Mouse (Mus musculus): Measurements from ENCODE around the gene Mymk. TPM values are rescaled to one million over a fixed set of nuclear protein-coding genes. Genes with fewer than 3 reads are reported as not detected.

Gene Mymk
- 0.11 and 0.29 TPM in 2 replicates for polyA plus RNA-seq (2016; fragmentation: Nextera tagmentation; extraction: Ambion mirVana)

DNA sequence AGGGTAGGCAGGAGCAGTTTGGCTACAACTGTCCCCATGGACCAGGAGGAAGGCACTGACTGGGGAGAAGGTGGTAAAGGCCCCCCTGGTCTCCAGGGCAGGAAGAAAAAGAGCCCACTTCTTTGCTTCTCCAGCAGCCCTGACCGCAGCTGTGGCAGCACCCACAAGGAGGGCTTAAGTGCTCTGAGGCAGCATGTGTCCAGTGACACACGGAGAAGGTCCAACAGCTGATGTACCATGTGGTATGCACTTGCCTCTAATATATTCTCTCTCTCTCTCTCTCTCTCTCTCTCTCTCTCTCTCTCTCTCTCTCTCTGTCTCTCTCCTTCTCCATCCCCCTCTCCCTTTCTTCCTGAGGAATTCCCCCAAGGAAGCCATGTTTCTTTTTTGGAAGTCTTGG lies at the start of gene Mymk:
Mymk (minus strand) TSS at position 202 of the 400 bp plus-strand sequence.
- Histone ChIP-seq H3K27ac (peak within 1 kb of the TSS; percentile 53; the same call in 1 of the 2 replicates), H3K4me3 (no peak within 1 kb of the TSS), H3K36me3 (no peaks in the 10 kb centered on the region), H3K9me3 (no peaks in the 10 kb centered on the region), H3K4me1 (replicated peaks) (peaks cover 40% of the 10 kb centered on the region), H3K27me3 (ENCODE audit: insufficient read depth, poor library complexity, severe bottlenecking) (peaks cover 33% of the 10 kb centered on the region; the same call in 1 of the 2 replicates)
- 75% methylated on average over 2 of the region's 2 CpGs for WGBS
- no peak for DNase-seq (ENCODE audit: low spot score)

DNA sequence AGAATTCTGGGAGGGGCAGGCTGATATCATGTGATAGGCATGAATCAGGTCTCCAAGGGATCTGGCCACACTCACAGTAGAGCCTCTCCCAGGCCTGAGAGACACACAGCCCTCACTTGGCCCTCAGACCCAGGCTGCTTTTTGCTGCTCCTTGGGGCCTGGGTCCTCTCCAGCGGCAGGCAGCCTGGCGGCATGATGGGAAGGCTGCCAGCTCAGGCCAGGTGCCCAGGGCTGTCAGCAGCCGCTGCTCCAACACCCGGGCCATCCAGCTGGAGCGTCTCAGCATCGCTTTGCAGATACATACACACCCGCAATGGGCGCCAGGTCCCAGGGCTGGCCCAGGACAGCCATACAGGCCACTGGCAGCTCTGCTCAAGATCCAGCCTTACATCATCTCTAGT lies 48.3 kb upstream of the Mymk start:
- Histone ChIP-seq H3K27me3 (ENCODE audit: insufficient read depth, poor library complexity, severe bottlenecking) (peaks cover 19% of the 10 kb centered on the region), H3K9me3 (peaks cover 3% of the 10 kb centered on the region; the same call in 1 of the 2 replicates), H3K36me3 (no peaks in the 10 kb centered on the region), H3K4me1 (replicated peaks) (peaks cover 33% of the 10 kb centered on the region), H3K27ac (no peak overlapping the region; the same call in 1 of the 2 replicates), H3K4me3 (no peak overlapping the region)
- 91% methylated on average over 8 of the region's 8 CpGs for WGBS
- DNase-seq (ENCODE audit: low spot score): no peak

- Histone ChIP-seq H3K9me3 (peaks cover under 1% of the 10 kb centered on the region; the same call in 1 of the 2 replicates), H3K4me3 (no peak overlapping the region), H3K36me3 (no peaks in the 10 kb centered on the region), H3K27me3 (ENCODE audit: insufficient read depth, poor library complexity, severe bottlenecking) (peaks cover 19% of the 10 kb centered on the region), H3K4me1 (replicated peaks) (peaks cover 33% of the 10 kb centered on the region), H3K27ac (no peak overlapping the region; the same call in 1 of the 2 replicates)
- 80% methylated on average over 2 of the region's 2 CpGs for WGBS
- no peak for DNase-seq (ENCODE audit: low spot score)
Observed at GRCm38 (mm10) chr2:27119766-27120165, 47.8 kb upstream of the Mymk start.

- Histone ChIP-seq H3K27me3 (ENCODE audit: insufficient read depth, poor library complexity, severe bottlenecking) (peaks cover 13% of the 10 kb centered on the region), H3K36me3 (no peaks in the 10 kb centered on the region), H3K4me3 (no peak overlapping the region), H3K9me3 (no peaks in the 10 kb centered on the region), H3K4me1 (replicated peaks) (peaks cover 31% of the 10 kb centered on the region), H3K27ac (no peak overlapping the region)
- WGBS: 65% methylated on average over 4 of the region's 4 CpGs
- DNase-seq (ENCODE audit: low spot score): no peak
Observed at GRCm38 (mm10) chr2:27118452-27118851, 46.5 kb upstream of the Mymk start.

- no peak overlapping the region for H3K4me3 ChIP-seq
- H3K27ac ChIP-seq: no peak overlapping the region
- H3K9me3 ChIP-seq: no peaks in the 10 kb centered on the region
- H3K27me3 ChIP-seq (ENCODE audit: insufficient read depth, poor library complexity, severe bottlenecking): peaks cover 23% of the 10 kb centered on the region; the same call in 1 of the 2 replicates
- no peak for DNase-seq (ENCODE audit: low spot score)
- peaks cover 22% of the 10 kb centered on the region for H3K4me1 ChIP-seq (replicated peaks)
- H3K36me3 ChIP-seq: no peaks in the 10 kb centered on the region
- WGBS: 88% methylated on average over 10 of the region's 10 CpGs
Observed at GRCm38 (mm10) chr2:27114169-27114568, 42.2 kb upstream of the Mymk start.

- 73% methylated on average over 20 of the region's 20 CpGs for WGBS
- Histone ChIP-seq H3K4me3 (no peak overlapping the region), H3K27me3 (ENCODE audit: insufficient read depth, poor library complexity, severe bottlenecking) (peaks cover 25% of the 10 kb centered on the region; the same call in 1 of the 2 replicates), H3K27ac (no peak overlapping the region; the same call in 1 of the 2 replicates), H3K9me3 (no peaks in the 10 kb centered on the region), H3K36me3 (no peaks in the 10 kb centered on the region), H3K4me1 (replicated peaks) (peaks cover 28% of the 10 kb centered on the region)
- no peak for DNase-seq (ENCODE audit: low spot score)
Observed at GRCm38 (mm10) chr2:27112585-27112984, 40.6 kb upstream of the Mymk start.

GRCm38 (mm10) chr2:27109052-27109451 lies 37.1 kb upstream of the Mymk start:
- Histone ChIP-seq H3K9me3 (no peaks in the 10 kb centered on the region), H3K4me1 (replicated peaks) (peaks cover 53% of the 10 kb centered on the region), H3K4me3 (no peak overlapping the region), H3K27ac (no peak overlapping the region), H3K36me3 (no peaks in the 10 kb centered on the region), H3K27me3 (ENCODE audit: insufficient read depth, poor library complexity, severe bottlenecking) (peaks cover 37% of the 10 kb centered on the region; the same call in 1 of the 2 replicates)
- no peak for DNase-seq (ENCODE audit: low spot score)
- 87% methylated on average over 5 of the region's 5 CpGs for WGBS

- Histone ChIP-seq H3K36me3 (no peaks in the 10 kb centered on the region), H3K4me1 (replicated peaks) (peaks cover 61% of the 10 kb centered on the region), H3K4me3 (no peak overlapping the region), H3K27me3 (ENCODE audit: insufficient read depth, poor library complexity, severe bottlenecking) (peaks cover 37% of the 10 kb centered on the region; the same call in 1 of the 2 replicates), H3K9me3 (no peaks in the 10 kb centered on the region), H3K27ac (peak overlapping the region; percentile 12; the same call in 1 of the 2 replicates)
- DNase-seq (ENCODE audit: low spot score): no peak
- 69% methylated on average over 2 of the region's 2 CpGs for WGBS
Observed at GRCm38 (mm10) chr2:27108144-27108543, 36.2 kb upstream of the Mymk start.

DNA sequence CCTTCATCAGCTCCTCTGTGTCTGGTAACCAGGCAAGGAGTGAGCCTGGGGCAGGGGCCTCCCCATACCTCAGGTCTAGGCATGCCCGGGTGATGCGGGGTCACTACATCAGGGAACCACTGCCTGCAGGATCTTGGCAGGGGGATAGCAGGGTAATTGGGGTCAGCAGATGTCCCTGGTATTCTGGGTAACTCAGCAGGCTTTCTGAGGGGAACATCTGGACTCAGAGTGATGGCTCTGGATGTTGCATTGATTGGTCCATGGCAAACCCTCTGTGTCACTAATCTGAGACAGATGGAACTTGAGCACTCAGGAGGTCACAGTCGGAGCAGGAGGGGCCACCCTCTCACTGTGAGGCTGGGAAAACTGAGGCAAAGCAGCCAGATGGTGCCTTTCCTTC lies 34.8 kb upstream of the Mymk start:
- Histone ChIP-seq H3K27me3 (ENCODE audit: insufficient read depth, poor library complexity, severe bottlenecking) (peaks cover 37% of the 10 kb centered on the region; the same call in 1 of the 2 replicates), H3K4me1 (replicated peaks) (peaks cover 54% of the 10 kb centered on the region), H3K36me3 (no peaks in the 10 kb centered on the region), H3K27ac (no peak overlapping the region; the same call in 1 of the 2 replicates), H3K9me3 (no peaks in the 10 kb centered on the region), H3K4me3 (no peak overlapping the region)
- peak; percentile 50 for DNase-seq (ENCODE audit: low spot score)
- 51% methylated on average over 3 of the region's 3 CpGs for WGBS

DNA sequence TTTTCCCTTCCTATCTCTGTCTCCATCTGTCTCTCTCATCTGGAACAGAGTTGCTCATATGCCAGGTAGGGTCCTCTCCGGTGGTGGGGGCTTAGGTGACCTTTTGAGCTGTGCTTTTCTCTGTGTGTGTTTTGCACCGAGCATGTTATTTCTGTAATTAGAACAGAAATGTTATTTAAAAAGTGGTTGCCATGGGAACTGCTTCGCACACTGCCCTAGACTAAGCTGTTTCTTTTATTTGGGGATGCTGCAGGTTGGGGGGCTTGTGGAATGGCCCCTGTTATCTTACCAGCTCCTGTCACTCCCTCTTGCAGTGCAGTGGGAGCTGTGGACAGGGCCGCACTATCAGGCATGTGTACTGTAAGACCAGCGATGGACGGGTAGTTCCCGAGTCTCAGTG lies 31.6 kb upstream of the Mymk start:
- H3K4me1 ChIP-seq (replicated peaks): peaks cover 41% of the 10 kb centered on the region
- no peak for DNase-seq (ENCODE audit: low spot score)
- H3K9me3 ChIP-seq: no peaks in the 10 kb centered on the region
- H3K27ac ChIP-seq: peak overlapping the region; percentile 40; the same call in 1 of the 2 replicates
- no peaks in the 10 kb centered on the region for H3K36me3 ChIP-seq
- 74% methylated on average over 7 of the region's 7 CpGs for WGBS
- H3K4me3 ChIP-seq: no peak overlapping the region
- H3K27me3 ChIP-seq (ENCODE audit: insufficient read depth, poor library complexity, severe bottlenecking): peaks cover 26% of the 10 kb centered on the region; the same call in 1 of the 2 replicates

GRCm38 (mm10) chr2:27097776-27098175 lies 25.8 kb upstream of the Mymk start:
- 46% methylated on average over 6 of the region's 6 CpGs for WGBS
- no peak overlapping the region for H3K27ac ChIP-seq
- peaks cover 32% of the 10 kb centered on the region for H3K4me1 ChIP-seq (replicated peaks)
- DNase-seq (ENCODE audit: low spot score): no peak
- no peaks in the 10 kb centered on the region for H3K9me3 ChIP-seq
- H3K36me3 ChIP-seq: no peaks in the 10 kb centered on the region
- H3K4me3 ChIP-seq: no peak overlapping the region
- peaks cover 6% of the 10 kb centered on the region; the same call in 1 of the 2 replicates for H3K27me3 ChIP-seq (ENCODE audit: insufficient read depth, poor library complexity, severe bottlenecking)

DNA sequence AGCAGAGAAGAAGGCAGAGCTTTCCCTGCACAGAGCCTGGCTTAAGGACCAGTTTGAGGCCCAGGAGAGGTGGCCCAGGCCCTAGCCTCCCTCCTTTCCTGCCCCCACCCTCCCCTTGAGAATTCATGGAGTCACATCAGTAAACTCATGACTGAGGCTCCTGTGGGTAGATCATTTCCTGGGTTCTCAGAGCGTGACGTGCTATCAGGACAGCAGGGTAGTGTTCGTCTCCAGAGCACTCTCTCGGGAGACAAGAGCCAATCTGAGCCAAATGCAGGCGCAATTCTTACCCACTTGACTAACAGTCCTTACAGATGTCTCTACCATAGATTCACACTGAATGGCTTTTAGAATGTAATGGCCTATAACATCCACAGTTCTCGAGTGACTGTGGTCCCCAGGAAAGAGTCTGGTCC lies 25.3 kb upstream of the Mymk start:
- Histone ChIP-seq H3K4me3 (no peak overlapping the region), H3K4me1 (replicated peaks) (peaks cover 32% of the 10 kb centered on the region), H3K36me3 (no peaks in the 10 kb centered on the region), H3K27ac (peak overlapping the region; percentile 67), H3K27me3 (ENCODE audit: insufficient read depth, poor library complexity, severe bottlenecking) (0 out of 2 replicates have a peak, but pooled peaks cover under 1% of the 10 kb centered on the region), H3K9me3 (no peaks in the 10 kb centered on the region)
- DNase-seq (ENCODE audit: low spot score): no peak
- 60% methylated on average over 6 of the region's 6 CpGs for WGBS

- no peak overlapping the region for H3K4me3 ChIP-seq
- H3K4me1 ChIP-seq (replicated peaks): peaks cover 32% of the 10 kb centered on the region
- 73% methylated on average over 13 of the region's 13 CpGs for WGBS
- no peak for DNase-seq (ENCODE audit: low spot score)
- no peaks in the 10 kb centered on the region for H3K36me3 ChIP-seq
- H3K27me3 ChIP-seq (ENCODE audit: insufficient read depth, poor library complexity, severe bottlenecking): no peaks in the 10 kb centered on the region
- no peaks in the 10 kb centered on the region for H3K9me3 ChIP-seq
- H3K27ac ChIP-seq: peak overlapping the region; percentile 67; the same call in 1 of the 2 replicates
Observed at GRCm38 (mm10) chr2:27096341-27096981, 24.5 kb upstream of the Mymk start.

Data from hindbrain, embryonic 10.5 days (tissue).